Mouse (Mus musculus) liver, adult 2 months (tissue): ENCODE measurements at regions not wholly inside any gene's neighbourhood (a gene's known extent, or its start where the extent isn't known, plus 50 kb on each side); places are given as distances from the start of the nearest gene placed in this dataset.

Source experiments
- DNase-seq: peaks from one replicate; pipeline ENCODE4 v3.0.0-alpha.2; 2011; ENCODE audit warnings: low read depth, low spot score; ENCODE audit errors: extremely low read depth
- H3K27ac ChIP-seq: fragments of 200-500 bp; replicated peaks from 2 replicates; pipeline ENCODE4 v1.5.1; 2012; ENCODE audit warnings: low read depth, mild to moderate bottlenecking, control low read depth, inconsistent platforms, low read length; ENCODE audit not compliant: insufficient read depth
- H3K27me3 ChIP-seq: fragments of 200-500 bp; 2 replicates; pipeline ENCODE4 v1.6.1; 2012; ENCODE audit warnings: mild to moderate bottlenecking, moderate library complexity, low read length, inconsistent platforms; ENCODE audit not compliant: control insufficient read depth, insufficient read depth
- H3K36me3 ChIP-seq: fragments of 200-500 bp; 2 replicates; pipeline ENCODE4 v1.6.1; 2012; ENCODE audit warnings: low read length, inconsistent platforms; ENCODE audit not compliant: control insufficient read depth, insufficient read depth
- H3K4me1 ChIP-seq: fragments of 200-500 bp; 2 replicates; pipeline ENCODE4 v1.6.1; 2011; ENCODE audit warnings: low read length; ENCODE audit not compliant: control insufficient read depth, insufficient read depth
- H3K4me3 ChIP-seq: fragments of 200-500 bp; 2 replicates; pipeline ENCODE4 v1.5.1; 2011; ENCODE audit warnings: low read depth, mild to moderate bottlenecking, control low read depth, low read length, moderate library complexity; ENCODE audit not compliant: insufficient read depth
- H3K79me2 ChIP-seq: fragments of 200-500 bp; 2 replicates; pipeline ENCODE4 v1.6.1; 2012; ENCODE audit warnings: inconsistent platforms, mild to moderate bottlenecking, low read length, moderate library complexity; ENCODE audit not compliant: control insufficient read depth, insufficient read depth
- H3K9ac ChIP-seq: fragments of 200-500 bp; 2 replicates; pipeline ENCODE4 v1.6.1; 2012; ENCODE audit warnings: low read depth, mild to moderate bottlenecking, control low read depth, inconsistent platforms, low read length
- CTCF ChIP-seq: fragments of 200-500 bp; IDR thresholded peaks from 2 replicates; pipeline ENCODE4 v1.5.1; 2011; ENCODE audit warnings: low read depth, low read length, control low read depth
- POLR2A ChIP-seq: fragments of 200-500 bp; IDR thresholded peaks from 2 replicates; pipeline ENCODE4 v1.6.1; 2011; ENCODE audit warnings: low read length, control low read depth; ENCODE audit not compliant: insufficient read depth; ENCODE audit errors: extremely low read depth
- WGBS: fragments of 180-500 bp; shearing (Covaris S2); methylation state at CpG from one replicate; pipeline ENCODE4 v1.1.7; 2018; 5-methylcytosine and 5-hydroxymethylcytosine counted together

DNA sequence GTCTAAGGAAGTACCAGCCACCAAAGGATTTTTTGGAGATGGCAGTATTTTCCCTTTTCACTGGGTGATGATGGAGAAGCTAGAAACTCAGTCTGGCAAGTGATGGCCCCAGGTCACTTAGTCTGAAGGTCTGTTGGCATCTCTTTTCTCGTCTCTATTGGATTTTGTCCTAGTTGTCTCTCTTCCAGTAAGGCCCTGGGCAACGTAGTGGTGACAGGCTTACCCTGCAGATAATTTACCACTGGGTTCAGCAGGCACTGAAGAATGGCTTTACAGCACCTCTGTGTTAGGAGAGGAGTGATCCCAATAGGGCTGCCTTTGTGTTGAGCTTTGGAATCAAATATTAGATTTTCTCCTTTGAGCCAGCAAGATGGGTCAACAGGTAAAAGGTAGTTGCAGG lies 87.9 kb upstream of the 1110032F04Rik start:
- no peak overlapping the region for H3K4me3 ChIP-seq
- H3K4me1 ChIP-seq: peaks cover 2% of the 10 kb centered on the region
- H3K79me2 ChIP-seq: no peaks in the 10 kb centered on the region
- no peak overlapping the region for H3K9ac ChIP-seq
- DNase-seq: peak; percentile 90
- no peak overlapping the region for H3K27ac ChIP-seq
- no peak for TF ChIP-seq POLR2A
- no peak for TF ChIP-seq CTCF
- no peaks in the 10 kb centered on the region for H3K27me3 ChIP-seq
- WGBS: 25% methylated on average over 2 of the region's 2 CpGs
- no peaks in the 10 kb centered on the region for H3K36me3 ChIP-seq

DNA sequence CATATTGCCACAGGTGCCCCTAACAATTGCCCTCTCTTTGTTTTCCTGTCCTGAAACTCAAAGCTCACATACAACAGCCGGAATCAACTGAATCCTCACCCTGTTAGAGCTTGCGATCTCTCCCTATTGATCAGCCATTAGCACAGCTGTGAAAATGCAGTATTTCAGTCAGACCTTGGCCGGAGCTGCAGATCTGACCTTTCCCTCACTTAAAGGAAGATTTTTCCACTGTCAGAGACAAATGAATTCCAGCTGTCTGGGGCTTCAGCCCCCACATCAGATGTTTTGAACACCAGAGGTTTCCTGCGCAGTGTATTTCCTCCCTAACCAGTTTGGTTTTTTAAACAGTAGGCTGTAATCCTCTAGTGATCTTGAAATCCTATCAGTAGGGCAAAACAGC lies 87.0 kb upstream of the 1110032F04Rik start:
- Histone ChIP-seq H3K4me3 (no peak overlapping the region), H3K27me3 (no peaks in the 10 kb centered on the region), H3K27ac (no peak overlapping the region), H3K4me1 (peaks cover 2% of the 10 kb centered on the region), H3K36me3 (no peaks in the 10 kb centered on the region), H3K9ac (no peak overlapping the region), H3K79me2 (no peaks in the 10 kb centered on the region)
- WGBS: 37% methylated on average over 4 of the region's 4 CpGs
- peak; percentile 50 for DNase-seq
- TF ChIP-seq POLR2A (no peak), CTCF (no peak)

DNA sequence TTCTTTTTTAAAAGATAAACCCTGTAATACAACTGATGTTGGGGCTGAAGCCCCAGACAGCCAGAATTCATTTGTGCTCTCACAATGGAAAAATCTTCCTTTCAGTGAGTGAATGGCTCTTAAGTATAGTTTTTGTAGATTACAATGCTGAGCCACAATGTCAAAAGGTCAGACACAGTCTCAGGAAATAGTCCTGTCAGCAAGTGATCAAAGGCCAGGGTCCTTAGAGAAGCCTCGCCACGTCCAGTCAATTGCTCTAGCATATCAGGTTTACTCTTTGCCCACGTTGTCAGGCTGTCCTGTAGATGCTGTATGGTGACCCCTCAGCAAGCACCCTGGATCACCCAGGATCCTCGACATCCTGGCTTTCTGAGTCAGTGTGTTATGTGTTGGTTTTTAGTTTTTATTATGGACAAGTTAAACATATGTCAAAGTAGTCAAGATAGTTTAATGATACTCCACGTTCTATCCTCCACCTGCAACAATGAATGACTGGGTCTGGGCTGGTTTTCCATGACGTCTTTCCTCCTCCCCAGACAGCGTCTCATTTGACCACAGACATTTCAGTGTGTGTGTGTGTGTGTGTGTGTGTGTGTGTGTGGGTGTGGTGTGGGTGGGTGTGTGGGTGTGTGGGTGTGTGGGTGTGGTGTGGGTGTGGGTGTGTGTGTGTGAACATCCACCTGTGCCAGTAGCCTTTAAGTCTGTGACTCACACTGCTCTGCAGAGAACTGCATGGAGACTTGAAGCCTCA lies 85.5 kb upstream of the 1110032F04Rik start:
- DNase-seq: no peak
- Histone ChIP-seq H3K4me1 (peaks cover 2% of the 10 kb centered on the region), H3K27me3 (no peaks in the 10 kb centered on the region), H3K4me3 (no peak overlapping the region), H3K9ac (no peak overlapping the region), H3K36me3 (no peaks in the 10 kb centered on the region), H3K27ac (no peak overlapping the region), H3K79me2 (no peaks in the 10 kb centered on the region)
- no peak for TF ChIP-seq CTCF
- no peak for TF ChIP-seq POLR2A
- WGBS: 67% methylated on average over 7 of the region's 7 CpGs

DNA sequence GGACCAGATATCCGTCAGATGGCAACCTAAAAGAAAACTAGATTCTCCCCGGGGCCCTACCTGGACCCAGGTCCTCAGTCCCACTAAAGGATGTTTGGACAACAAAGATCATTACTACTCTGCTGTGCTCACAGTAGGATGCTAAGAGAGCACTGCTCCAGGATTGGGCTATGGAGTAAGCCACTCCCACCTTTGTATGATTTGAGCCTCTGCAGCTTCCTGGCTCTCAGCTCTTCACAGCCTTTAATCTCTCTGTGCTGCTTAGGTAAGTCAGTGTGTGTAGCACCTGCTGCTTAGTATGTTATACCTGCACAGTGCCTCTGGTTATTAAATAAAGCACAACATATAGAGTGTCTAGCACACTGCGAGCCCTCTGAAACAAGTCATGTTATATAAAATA lies 82.6 kb upstream of the 1110032F04Rik start:
- no peak overlapping the region for H3K9ac ChIP-seq
- peaks cover under 1% of the 10 kb centered on the region; the same call in 1 of the 2 replicates for H3K4me1 ChIP-seq
- no peaks in the 10 kb centered on the region for H3K36me3 ChIP-seq
- H3K27me3 ChIP-seq: no peaks in the 10 kb centered on the region
- WGBS: 82% methylated on average over 3 of the region's 3 CpGs
- H3K4me3 ChIP-seq: no peak overlapping the region
- no peaks in the 10 kb centered on the region for H3K79me2 ChIP-seq
- TF ChIP-seq CTCF (no peak), POLR2A (no peak)
- no peak overlapping the region for H3K27ac ChIP-seq
- DNase-seq: no peak

DNA sequence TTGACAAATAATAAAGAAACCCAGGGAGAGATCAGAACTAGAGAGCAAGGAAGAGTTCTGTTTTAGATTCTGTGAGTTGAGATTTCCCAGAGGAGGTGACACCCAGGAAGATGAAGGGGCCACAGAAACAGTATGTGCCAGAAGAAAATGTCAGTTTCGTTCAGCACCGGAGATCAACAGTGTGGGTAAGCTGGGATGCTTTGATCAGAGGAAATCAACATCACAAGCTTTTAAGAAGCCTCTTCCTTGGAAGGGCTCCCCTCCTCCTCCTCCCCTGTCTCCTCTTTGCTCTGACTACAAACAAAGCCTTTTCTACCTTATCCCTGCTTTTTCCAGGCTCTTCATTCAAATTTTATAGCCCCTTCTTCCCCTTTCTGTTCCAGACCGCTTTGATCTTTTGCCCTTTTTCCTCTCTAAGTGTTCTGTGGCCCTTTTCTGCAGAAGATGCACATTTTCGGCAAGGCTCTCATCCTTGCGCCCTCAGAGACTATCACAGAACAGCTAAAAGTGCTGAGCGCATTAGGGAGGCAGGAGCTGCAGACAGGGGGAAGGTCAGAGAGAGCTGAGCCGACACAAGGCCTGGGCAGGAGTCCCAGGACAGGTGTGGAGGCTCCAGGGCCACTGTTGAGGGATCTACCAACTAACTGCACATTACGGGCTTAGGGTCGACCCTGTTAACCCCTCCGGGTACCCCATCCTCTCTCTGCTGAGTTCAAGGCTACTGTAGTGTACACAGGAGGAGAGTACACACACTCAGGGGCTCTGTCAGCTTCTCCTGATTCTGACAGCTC lies 81.8 kb upstream of the 1110032F04Rik start:
- no peak for TF ChIP-seq CTCF
- no peak for TF ChIP-seq POLR2A
- Histone ChIP-seq H3K79me2 (no peaks in the 10 kb centered on the region), H3K36me3 (no peaks in the 10 kb centered on the region), H3K9ac (no peak overlapping the region), H3K4me1 (no peaks in the 10 kb centered on the region), H3K4me3 (no peak overlapping the region), H3K27ac (no peak overlapping the region), H3K27me3 (no peaks in the 10 kb centered on the region)
- no peak for DNase-seq
- WGBS: 66% methylated on average over 10 of the region's 10 CpGs

DNA sequence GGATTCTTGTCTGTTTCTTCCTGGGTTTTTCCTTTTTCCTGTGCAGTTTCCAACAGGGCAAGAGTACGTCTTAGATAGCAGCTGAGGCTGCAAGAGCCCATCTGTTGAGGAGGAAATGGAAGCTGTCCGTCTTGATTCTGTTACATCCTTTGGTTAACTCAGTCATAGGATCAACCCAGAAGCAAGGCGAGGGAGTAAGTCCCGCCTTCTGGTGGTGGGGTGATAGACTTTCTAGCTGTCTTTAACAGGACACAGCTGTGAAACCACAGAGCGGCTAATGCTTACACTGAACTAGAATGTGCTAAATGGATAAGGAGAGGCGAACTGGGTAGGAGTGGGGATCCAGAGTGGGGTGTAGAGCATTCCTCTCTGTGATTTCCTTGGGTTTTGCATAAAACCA lies 79.9 kb upstream of the 1110032F04Rik start:
- TF ChIP-seq CTCF (no peak), POLR2A (no peak)
- no peak overlapping the region for H3K4me3 ChIP-seq
- DNase-seq: no peak
- no peaks in the 10 kb centered on the region for H3K36me3 ChIP-seq
- no peaks in the 10 kb centered on the region for H3K27me3 ChIP-seq
- 75% methylated on average over 6 of the region's 6 CpGs for WGBS
- H3K79me2 ChIP-seq: no peaks in the 10 kb centered on the region
- no peak overlapping the region for H3K9ac ChIP-seq
- no peak overlapping the region for H3K27ac ChIP-seq
- no peaks in the 10 kb centered on the region for H3K4me1 ChIP-seq
